Mouse (Mus musculus) lung, adult 2 months (tissue): ENCODE measurements at regions not wholly inside any gene's neighbourhood (a gene's known extent, or its start where the extent isn't known, plus 50 kb on each side); places are given as distances from the start of the nearest gene placed in this dataset.

Source experiments
- CTCF ChIP-seq: fragments of 200-500 bp; IDR thresholded peaks from 2 replicates; pipeline ENCODE4 v1.5.1; 2011; ENCODE audit warnings: mild to moderate bottlenecking, low read length, control low read depth; ENCODE audit not compliant: insufficient read depth
- POLR2A ChIP-seq: fragments of 200-500 bp; IDR thresholded peaks from 2 replicates; pipeline ENCODE4 v1.6.1; 2011; ENCODE audit warnings: low read depth, mild to moderate bottlenecking, control low read depth, low read length, borderline replicate concordance; ENCODE audit errors: extremely low read depth

DNA sequence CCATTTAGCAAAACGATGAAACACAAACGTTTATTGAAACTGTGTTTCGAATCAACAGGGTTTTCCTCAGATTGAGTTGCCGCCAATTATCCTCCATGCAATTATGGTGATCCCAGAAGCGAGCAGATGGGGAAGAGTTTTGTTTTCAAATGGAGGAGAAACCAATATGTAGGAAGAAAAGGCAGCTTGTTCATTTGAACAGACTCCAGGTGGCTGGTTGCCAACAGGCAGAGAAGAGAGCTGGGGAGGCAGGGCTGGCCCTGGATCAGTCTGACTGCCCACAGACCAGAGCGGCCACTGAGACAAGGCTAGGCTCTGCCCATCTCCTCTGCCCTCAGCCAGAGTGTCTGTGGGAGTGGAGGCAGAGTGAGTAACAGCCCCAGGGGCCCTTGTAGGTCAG lies 398.8 kb upstream of the Adgra3 start:
- no peak for TF ChIP-seq CTCF
- no peak for TF ChIP-seq POLR2A
